Mouse (Mus musculus) thymus, postnatal 10 days (tissue): ENCODE results near the gene Sec22c.

ENCODE experiments used
- DNase-seq, 2 experiments: peaks; one replicate each; pipeline ENCODE4 v3.0.0; 2021; ENCODE audit warnings: low spot score in 2 of 2

Sec22c gene

DNA sequence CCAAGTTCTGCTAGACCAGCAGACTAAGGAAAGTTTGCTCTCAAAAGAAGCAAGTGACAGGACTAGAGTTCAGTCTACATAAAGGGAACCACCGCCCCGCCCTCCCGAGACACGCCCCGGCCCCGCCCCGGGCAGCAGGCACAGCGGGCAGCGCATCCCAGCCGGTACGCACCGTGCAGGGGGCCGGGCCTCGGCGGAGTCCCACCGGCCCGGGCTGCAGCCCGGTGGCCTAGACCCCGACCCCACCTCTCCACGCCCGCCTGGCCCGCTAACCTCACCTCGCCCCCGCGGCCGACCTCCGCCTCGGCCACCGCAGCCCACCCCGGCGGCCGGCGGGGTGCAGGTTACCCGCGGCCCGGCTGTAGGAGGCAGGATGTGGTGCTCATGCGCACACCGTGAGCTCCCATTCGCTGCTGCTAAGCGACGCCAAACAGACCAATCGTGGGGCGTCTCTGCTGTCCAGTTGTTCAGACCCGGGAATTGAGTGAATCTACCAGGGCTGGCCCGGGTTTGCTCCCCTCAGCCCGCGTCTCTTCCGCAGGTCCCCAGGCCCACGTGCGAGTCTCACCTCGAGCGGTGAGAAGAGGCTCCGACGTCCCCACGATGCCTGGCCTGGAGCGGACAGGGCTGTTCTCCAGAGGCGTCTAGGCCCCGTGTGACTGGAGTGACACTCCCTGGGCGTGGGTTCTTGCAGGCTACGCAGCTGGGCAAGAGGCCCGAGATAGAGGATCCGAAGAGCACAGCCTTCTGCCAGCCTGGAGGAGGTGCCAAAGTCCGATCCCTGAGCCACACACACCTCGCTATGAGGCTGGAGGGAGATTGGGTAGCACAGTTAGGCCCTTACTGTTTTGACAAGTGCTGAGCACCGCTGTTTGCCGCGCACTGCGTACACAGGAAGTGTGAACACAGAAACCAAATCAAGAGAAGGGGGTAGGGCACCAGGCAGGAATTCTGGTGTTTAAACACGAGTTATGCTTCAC lies at the start of gene Sec22c:
Gene Sec22c, minus strand, starts transcription at position 845 of the 980 bp plus-strand sequence.
- peak; percentile 89 to 90 for DNase-seq

DNA sequence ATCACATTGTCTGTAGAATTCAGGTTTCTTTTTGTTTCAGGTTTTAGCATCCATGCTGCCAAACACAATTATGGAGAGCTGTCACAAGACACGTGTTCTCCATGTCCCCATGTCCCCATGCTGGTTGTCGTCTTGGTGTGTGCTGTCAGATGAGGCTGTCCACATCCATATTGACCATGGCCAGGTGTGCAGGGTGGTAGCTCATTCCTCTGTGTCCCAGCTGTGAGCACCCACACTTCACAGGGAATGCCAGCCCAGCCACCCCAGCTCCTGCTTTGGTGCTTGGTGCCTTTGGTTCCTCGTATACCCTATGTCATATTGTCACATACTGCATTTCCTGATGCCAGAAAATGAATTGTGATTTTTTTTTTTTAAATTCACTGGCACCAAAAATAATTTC lies 49.3 kb upstream of the Sec22c start:
- no peak for DNase-seq

- no peak for DNase-seq
Measured at GRCm38 (mm10) chr9:121752774-121753173, 47.5 kb upstream of the Sec22c start.

DNA sequence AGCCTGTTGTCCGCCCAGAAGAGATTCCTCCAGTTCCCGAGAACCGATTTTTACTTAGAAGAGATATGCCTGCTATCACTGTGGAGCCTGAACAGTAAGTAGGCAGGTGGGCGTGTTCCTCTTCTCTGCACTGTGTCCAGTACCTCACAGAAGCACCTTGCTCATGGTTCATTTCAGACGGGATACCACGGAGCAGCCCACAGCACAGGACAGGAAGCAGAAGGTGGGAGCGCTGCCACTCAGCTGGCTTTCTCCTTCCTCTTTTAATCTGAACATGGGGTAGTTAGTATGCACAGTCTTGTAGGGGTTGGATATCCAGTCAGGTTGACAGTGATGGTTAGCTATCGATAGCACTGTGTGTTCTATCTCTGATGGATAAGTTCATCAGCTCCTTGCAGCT lies 38.8 kb upstream of the Sec22c start:
- DNase-seq: no peak

GRCm38 (mm10) chr9:121741168-121741567 lies 35.9 kb upstream of the Sec22c start:
- DNase-seq: no peak

DNA sequence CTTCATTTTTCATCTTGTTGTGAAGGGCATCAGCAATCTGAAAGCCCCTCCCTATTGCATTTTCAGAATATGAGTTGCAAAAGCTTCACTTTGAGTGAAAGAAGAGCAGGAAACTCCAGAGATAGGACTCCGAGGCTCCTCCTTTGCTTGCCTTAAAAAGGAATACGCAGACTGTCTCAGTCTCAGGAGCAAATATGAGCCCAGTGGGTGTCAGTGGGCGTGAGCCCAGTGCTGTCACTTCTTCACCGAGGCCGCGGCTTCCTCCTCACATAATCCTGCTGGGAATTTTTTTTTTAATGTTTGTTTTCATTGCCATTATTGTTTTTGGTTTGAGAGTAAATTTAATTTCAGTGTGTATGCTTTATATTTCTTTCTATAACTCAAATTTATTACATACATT lies 35.2 kb upstream of the Sec22c start:
- DNase-seq: no peak

GRCm38 (mm10) chr9:121719347-121720331 lies 14.3 kb upstream of the Sec22c start:
- peak; percentile 37 to 42 for DNase-seq

DNA sequence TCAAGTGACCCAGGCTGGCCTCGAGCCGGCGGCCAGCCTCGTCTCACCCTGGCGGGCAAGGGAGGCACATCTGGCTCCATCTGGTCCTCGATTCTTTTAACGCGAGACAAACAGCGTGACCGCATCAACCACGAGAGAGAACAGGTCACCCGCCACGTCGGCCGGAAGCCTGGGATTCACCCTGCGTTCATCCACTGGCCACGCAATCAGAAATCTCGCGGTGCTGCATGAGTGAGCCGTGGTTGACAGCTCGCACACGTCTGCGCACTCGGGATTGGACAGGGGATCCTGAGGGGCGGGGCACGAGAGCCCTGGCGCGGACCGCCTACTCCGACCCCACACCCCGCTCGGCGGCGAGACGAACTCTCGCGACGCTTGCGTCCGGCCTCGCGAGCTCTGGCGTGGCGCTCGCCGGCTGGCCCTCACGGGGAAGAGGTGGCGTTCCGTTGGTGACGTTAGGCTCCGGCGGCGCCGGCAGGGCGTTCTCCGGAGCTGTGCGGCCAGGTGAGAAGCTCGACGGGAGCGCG lies 13.6 kb upstream of the Sec22c start, which contains the start of gene Nktr:
Gene Nktr, plus strand, starts transcription at position 378 of the 527 bp plus-strand sequence.
- peak; percentile 95 to 96 for DNase-seq

- DNase-seq: no peak
Measured at GRCm38 (mm10) chr9:121718070-121718705, 12.9 kb upstream of the Sec22c start.

GRCm38 (mm10) chr9:121717048-121717447 lies 11.8 kb upstream of the Sec22c start:
- no peak for DNase-seq

DNA sequence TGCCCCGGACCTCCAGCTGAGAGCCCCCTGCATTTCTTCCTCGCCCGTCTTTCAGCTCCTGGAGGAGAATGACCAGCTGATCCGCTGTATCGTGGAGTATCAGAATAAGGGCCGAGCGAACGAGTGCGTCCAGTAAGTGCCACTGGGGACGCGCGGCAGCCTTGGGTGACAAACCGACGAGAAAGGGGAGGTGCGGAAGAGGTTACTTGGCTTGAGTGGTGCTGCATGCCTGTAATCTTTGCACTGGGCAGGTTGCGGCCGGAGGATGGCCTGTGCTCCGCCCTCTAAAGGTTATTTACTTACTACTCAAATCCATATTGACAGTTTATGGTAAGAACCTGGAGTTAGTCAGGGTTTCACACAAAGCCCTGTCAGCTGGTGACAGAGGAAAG lies 5.3 kb upstream of the Sec22c start:
- peak in 1 of 2 experiments; percentile 23 for DNase-seq

DNA sequence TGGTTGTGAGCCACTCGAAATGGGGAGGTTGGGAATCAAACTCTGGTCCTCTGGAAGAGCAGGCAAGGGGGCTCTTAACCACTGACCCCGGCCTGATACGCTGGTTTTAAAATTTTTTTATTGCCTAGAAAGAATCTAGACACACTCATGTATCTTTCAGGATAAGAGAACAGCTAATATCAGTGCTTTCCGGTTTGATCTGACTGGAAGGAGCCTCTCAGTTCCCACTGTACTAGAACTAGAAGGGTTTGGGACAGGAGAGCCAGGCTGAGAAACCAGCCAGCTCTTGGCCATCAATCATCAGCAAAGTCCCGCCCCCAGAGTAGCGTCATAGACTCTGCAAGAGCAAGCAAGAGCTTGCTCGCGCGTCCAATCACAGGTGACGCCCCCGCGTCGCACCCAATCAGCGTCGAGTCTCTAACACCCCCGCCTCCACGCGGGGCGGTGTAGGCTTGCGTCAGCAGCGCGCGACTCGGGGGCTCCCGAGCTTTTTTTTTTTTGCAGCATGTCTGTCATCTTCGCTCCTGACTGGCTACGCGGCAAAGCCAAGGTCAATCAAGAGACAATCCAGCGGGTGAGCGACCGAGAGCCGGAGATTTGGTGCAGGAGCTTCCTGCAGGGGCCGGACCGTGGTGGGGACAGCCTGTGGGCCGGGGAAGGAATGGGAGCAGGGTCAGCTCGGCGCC lies 4.8 kb upstream of the Sec22c start, which contains the start of gene Ss18l2:
Gene Ss18l2, plus strand, starts transcription at position 432 of the 686 bp plus-strand sequence.
- peak; percentile 97 for DNase-seq

GRCm38 (mm10) chr9:121708506-121709486 lies 3.5 kb upstream of the Sec22c start:
- no peak for DNase-seq

GRCm38 (mm10) chr9:121707801-121708200 lies 2.5 kb upstream of the Sec22c start:
- no peak for DNase-seq

GRCm38 (mm10) chr9:121706029-121706675 lies 862 bp upstream of the Sec22c start:
- no peak for DNase-seq

GRCm38 (mm10) chr9:121704261-121704645 lies 1.0 kb downstream of the Sec22c start:
- DNase-seq: no peak

GRCm38 (mm10) chr9:121697150-121698049 lies 7.9 kb downstream of the Sec22c start:
- peak in 1 of 2 experiments; percentile 71 for DNase-seq

- no peak for DNase-seq
Measured at GRCm38 (mm10) chr9:121696626-121697025, 8.7 kb downstream of the Sec22c start.
